Mouse (Mus musculus): Measurements from ENCODE around the gene Adamtsl1.

Gene Adamtsl1

DNA sequence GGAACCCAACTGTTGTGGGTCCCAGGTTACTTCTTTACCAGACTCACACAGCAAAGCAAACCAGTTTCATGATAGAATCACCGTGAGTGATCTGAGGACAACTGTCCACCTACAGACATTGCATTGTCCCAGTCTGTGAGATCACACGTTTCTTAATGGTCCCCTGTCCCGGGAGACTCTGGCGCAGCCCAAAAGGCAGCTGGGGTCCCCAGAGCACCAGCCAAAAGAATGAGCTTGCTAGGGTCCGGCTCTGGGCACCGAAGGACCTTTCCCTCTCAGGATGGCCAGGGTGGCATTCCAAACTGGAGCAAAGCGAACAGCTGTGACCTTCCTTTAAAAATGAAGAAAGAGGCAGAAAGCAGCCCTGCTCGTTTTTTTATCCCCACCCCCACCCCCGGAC, at the start of gene Adamtsl1:
Adamtsl1 (plus strand) TSS at position 381 of the 400 bp plus-strand sequence.
- DNase-seq, result no peak

DNA sequence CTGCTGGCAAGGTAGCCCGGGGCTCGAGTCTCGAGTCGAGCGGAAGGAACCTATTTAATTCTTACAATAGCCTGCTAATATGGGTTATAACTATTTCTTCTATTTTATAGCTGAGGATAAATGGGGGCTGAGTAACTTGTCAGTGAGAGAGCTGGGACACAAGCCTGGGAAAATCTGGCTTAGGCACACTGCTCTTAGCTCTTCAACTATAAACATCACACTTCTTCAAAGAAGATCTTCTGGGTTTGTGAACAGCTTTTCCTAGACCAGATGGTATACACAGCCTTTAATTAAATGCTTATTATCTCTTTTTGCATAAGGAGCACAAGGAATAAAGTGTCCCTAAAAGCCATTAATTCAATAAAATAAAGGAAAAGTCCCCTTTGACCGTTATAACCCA, 30.4 kb upstream of the Adamtsl1 start:
- no peak for DNase-seq

DNA sequence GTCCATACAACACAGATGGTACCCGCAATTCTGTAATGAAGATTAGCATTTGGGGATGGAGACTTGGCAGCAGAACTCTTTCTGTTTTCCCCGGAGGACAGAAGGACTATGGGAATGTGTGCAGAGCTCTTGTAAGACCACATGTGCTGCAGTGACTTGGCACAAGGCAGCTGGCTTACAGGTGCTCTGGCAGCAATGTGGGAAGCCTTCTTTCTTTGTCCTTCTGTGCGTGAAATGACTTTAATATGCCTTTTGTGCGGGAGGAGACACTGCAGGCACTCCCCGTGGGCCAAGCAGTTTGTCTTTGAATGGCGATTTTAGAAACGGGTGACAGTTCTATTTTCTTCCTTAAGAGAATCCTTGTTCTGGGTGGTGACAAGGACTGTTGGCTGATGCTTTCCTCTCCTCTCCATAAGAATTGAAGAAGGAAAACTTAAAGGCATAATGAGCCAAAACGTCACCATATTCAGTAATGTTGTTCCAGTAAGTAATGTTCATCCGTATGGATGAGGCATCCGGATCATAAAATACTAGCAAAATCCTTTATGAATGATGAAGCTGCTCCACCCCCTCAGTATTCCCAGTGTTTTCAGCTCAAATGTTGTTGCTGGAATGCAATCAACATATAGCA, 27.5 kb upstream of the Adamtsl1 start:
- no peak for DNase-seq

DNA sequence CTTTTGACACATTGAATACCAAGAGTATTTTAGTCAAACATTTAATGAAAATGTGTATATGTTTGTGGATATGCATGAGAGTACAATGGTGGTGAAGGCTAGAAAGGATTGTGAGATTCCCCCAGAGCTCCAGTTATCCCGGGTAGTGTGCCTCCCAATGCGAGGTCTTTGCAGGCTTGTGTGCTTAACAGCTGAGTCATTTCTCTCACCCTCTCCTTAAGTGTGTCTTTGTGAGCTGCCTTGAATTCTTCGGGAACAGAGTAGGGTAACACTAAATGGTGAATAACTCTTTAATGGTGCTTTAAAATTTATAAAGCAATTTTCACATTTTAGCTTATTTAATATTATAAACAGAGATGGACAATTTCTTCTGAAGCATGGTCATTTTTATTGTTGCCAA, 8.3 kb upstream of the Adamtsl1 start:
- no peak for DNase-seq

DNA sequence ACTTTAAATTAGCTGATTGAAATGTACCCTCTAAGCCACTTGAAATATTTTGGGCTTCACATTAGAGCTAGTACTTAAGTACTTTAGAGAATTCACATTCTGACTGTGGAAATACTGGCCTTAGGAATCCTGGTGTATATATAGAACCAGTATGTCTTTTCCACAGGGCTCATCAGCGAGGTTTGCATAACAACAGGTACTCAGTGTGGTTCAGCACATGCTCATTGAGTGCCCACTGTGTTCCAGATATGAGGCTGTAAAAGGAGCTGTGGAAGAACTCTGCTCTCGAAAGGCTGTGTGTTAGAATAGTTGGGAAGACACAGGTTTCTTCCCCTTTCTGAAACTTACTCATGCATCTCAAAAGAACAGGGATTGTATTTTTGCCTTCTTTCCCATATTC, 7.0 kb upstream of the Adamtsl1 start:
- no peak for DNase-seq

DNA sequence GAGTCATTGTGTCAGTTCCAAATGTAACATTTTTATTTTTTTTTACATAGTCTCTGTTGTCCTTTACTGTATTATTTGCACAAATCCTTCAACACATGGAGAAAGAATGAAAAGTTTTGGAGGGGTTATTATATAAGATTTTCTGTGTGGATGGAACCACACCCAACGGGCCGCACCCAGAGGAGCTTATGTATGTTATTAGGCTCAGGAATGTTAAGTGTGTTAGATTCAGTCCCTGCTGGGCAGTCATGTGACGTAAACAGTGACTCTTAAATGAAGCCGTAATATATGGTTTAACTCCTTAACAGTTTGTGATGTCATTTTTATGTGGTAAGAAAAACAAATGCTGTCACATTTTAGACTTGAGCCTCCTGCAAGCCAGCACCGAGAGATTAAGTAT, 6.5 kb upstream of the Adamtsl1 start:
- DNase-seq, result no peak

DNA sequence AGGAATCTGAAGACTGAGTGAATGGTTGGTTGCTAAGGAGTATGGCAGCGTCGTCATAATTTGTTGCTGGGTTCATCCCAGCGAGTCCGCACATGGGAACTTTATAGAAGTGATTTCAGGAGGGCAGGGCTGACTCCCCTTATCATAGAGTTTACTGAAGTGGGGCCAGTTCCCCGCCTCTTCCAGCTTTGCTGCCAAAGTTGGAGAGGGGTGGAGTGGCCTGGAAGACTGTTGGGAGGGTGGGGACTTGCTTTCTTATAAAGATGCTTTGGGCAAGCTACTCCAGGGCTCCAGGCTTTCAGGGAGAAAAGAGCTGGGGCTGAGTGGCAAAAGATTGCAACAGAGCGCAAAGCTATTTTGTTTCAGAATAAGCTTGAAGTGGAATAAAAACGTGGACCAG, 684 bp upstream of the Adamtsl1 start:
- no peak for DNase-seq

DNA sequence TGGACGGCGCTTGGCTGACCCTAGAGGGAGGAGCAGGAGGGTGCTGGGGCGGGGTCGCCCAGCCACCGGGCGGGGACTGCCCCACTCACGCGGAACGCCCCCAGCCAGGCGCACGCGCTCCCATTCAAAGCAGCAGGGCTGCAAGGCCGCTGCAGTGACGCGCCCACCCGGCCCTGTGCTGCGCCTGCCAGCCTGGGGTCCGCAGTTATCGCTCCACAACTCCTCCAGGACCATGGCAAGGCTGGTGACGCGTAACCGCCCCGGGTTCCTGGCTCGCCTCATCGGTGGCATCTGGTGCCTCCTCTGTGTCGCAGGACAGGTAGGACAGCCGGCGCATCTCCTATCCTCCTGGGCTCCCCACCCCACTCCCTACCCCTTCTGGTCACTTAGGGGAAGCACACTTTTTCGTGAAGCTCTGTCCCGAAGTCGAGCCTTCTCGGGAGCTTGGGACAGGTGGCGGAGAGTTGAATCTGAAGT, 271 bp downstream of the Adamtsl1 start:
- no peak for DNase-seq

DNA sequence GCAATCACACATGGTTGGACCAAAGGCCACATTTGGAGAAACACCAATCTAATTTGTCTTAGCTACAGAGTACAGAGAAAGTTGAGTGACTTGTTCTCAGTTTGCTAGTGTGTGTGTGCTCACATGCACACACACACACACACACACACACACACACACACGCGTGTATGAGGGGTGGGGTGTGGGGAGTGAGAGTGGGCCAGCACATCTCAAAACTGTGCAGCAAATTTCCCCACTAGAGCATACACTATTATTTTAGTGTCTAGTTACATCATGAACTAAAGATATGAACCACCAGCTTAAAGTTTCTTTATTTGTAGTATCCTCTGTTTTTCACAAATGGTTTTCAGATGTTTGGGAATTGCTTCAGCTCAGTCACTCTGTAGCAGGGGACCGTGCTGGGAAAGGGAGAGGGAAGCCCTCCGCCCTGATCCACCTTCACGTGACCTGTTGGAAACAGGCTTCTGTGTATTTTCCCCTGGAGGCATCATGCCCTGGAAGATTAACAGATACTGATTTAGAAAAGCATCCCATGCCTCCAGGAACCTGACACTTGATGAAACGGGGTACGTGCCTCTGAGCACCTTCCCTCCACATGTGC, 13.1 kb downstream of the Adamtsl1 start:
- DNase-seq, result no peak

DNA sequence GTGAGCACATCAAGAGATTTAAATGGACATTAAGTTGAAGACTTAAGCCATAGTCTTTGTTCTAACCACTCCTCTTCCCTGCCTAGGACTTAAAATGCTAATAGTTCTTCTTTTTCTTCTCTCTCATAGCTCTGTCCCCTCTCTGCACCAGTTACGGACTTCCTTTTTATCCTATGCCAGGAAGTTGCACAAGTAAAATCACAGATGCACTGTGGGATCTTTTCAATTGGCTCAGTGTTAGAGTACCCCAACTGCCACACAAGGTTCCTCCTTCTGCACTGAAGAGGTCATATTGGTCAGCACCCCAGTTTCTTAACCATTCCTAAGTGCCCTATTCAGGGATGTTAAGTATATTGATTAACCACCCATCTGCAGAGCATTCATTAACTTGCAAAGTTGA, 15.9 kb downstream of the Adamtsl1 start:
- no peak for DNase-seq

DNA sequence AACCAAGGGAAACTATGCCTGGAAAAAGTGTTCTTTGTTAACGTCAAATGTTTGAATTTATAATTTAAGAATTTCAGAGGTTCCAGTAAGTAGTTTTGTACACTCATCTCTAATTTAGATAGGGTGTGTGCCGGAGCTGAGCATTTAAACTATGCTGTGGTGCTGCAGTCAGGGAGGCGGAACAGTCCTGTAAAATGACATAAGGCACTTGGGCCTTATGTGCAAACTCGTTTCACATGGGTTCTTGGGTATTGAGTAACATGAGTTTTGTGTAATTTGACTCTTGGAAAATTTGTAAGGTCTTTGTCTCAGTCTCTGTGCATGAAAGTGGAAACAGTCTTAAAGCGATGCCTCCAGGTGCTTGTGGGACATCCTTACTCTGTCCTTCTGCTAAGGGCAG, 25.7 kb downstream of the Adamtsl1 start:
- DNase-seq, result no peak

DNA sequence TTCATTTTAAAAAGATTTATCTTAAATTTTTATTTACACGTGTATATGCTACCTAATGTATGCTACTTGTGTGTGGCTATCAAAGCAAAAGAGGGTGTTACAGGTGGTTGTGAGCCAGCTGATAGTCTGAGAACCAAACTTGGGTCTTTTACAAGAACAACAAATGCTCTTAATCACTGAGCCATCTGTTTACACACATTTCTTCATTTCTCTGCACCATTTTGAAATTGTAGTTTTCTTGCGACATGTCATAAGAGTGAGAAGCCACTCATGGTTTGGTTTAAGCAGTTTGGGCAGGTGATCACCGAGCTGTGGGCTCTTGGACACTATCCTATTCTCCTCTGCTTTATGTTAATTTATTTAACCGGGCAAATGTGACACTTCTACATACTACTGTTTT, 29.2 kb downstream of the Adamtsl1 start:
- DNase-seq, result no peak

DNA sequence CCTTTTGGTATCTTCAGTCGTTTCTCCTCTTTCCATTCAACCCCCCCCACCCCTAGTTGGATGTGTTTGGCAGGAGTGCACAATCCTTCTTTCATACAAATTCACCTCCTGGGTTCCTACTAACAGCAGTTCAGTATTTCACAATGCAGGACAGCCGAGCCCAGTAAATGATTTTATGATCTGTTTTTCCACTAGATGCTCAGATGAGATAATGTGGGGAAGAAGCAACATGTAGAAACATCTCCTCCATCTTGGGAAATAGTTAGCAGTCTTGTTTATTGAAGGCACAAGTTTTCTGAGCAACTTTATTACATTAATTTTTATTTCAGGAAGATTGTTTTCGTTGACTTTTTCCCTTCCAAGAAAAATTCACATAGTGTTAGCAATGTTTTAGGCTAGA, 40.7 kb downstream of the Adamtsl1 start:
- no peak for DNase-seq

DNA sequence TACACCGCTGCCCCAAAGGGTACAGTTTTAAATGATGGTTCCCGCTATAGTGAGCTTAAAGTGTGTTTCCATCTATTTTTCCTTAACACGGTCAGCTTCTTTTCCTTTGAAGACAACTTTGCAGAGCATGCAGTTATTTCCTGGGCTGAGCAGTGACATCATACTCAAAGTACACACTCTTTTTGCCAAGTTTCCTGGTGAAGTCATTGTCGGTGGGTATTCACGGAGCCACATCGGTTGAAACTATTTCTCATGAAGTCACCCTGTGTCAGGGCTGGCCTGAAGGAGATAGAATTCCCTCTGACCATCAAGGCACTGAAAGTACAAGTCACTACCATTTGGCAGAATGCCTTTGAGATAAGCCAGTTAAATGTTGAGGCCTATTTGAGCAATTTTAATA, 45.8 kb downstream of the Adamtsl1 start:
- no peak for DNase-seq

DNA sequence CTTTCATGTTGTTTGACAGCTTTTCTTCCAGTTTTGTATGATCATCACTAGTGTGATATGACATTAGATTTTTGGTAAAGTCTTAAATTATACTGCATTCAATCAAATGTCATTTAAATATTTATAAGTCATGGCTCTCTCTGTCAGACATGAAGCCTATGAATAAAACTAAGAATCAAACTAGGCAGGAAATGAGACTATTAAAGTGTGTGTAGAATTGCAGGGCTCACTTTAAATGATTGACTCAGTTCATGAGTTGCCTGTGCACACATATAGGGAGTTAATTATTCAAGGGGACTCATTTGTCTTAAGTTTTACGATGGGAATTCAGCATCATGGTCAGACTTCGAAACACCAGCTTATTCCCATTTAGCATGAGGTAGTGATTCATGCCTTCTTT, 71.5 kb downstream of the Adamtsl1 start:
- DNase-seq, result no peak

DNA sequence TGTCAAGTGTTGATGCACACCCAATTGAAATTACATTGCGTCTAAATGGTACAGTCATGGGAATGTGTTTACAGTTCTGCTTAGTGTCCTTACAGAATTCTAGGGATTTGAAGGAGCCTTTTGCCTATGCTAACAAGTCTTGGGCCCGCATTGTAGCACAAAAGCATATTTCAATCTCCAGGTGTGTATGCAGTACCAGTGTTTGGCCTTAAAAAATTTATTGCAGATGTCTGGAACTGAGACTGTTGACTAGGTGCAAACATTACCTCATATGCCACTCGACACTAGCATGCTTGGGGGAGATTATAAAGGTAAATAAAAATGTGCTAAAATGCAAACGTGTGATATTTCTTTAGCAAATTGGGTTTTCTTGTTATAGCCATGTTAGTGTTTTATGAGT, 75.0 kb downstream of the Adamtsl1 start:
- no peak for DNase-seq

DNA sequence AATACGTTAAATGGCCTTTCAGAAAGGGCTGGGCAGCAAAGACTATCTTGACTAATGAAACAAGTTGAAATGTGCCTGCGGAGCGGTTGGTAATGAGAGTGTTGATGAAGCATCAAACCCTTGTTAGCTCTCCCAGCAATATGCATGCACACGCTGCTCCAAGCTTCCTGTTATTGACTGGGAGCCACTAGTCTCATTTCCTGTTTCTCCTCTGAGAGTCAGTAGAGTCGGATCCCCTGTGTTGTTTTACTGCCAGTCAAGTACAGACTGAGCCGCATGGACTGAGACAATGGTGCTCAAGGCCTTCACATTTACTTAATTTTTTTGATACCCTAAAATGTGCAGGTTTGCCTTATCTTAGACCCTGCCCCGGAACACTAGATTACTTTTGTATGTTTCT, 77.1 kb downstream of the Adamtsl1 start:
- DNase-seq, result no peak

DNA sequence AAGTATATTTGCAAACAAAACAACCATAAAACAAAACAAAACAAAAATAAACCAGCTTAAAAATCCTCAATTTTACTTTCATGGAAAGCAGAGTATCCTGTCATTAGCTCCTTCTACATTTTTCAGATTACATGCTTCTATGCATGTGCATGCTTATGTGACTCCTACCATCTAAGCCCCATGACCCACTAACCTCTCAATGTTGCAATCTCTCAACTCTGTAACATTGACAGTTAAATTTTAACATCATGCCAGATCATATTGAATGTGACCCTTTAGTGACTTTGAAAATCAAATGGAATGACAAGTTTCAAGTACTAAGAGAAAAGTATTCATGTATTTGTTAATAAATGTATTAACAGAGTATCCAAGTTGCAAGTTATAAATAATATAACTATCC, 80.2 kb downstream of the Adamtsl1 start:
- DNase-seq, result no peak

DNA sequence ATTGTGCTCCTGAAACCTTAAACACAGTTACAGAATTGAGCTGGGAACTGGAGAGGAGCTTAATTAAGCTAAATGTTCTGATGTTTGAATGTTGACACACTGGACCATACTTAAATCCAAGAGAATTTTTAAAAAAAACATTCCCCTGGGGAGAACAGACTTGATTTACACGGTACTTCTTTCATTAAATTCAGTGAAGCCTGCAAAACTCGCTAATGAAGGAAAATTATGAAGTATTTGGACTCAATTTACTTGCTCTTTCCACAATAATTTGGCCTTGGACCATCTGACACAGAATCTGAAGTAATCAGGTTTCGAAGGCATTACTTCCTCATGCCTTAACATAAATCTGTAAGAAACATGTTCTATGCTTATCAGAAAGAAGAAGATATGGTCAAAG, 99.4 kb downstream of the Adamtsl1 start:
- DNase-seq, result no peak

DNA sequence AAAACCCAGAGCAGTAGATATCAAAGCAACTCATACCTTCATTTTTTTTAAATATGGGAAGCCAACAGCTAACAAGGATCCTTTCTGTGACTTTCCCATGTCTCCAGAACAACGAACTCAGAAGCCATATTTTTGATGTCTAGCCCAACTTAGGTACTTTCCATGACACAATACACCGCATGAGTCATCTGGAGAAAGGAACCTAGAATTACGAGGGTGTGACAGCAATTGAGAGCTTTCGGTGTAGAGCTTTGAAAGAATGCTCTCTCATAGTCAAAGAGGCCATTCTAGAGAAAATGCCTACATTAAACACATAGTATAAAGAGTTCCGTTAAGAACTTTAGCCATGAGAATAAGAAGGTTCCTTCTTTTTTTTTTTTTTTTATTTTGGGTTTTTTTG, 104.8 kb downstream of the Adamtsl1 start:
- DNase-seq, result no peak

DNA sequence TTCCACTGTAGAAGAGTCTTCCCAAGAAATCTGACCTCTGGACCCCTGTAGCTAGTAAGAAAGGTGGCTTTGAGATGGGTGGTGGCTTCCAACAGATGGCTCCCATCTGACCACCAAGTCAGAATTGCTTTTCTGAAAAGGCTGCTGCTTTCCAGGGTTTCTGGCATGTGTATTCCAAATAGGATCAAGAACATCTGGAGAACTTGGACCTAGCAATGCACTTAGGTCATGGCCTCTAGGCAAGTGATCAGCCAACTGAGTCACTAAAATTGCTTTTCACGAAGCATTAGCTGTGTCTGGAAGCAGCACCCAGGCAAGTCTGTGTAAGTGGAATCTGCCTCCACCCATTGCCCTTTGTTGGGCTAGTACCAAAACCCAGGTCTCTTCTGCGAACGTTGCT, 105.3 kb downstream of the Adamtsl1 start:
- DNase-seq, result no peak

DNA sequence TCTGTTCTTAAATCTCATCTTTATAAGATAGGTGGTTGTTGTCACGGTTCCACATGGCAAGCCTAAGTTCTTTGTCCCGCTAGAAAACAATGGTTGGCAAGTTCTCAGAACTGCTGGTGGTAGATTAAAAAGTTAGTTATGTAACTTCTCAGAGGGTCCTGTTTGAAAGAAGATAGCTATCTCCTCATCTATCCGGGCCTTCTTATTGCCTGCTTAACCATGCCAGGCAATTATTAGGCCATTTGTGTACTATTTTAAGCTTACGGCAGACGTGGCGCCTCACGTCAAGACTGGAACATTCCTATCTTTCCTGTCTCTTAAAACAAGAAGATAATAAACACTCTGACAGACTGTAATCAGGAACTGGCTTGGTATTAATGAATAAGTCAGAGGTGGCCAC, 115.4 kb downstream of the Adamtsl1 start:
- DNase-seq, result no peak

DNA sequence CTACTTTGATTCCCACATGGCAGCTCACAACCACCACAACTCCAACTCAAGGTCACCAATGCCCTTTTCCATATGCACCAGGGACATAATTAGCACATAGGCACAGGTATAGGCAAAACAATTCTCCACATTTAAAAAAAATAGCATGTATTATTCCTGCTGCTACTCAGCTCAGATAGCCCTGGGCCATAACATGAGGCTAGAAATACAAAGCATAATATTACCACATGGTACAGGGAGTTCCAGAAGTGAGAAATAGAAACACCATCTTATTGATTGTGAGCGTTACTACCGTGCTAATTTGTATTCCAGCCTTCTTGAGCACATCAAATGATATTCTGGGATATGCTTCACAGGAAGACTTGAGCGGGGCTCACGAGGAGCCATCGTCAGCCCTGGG, 155.3 kb downstream of the Adamtsl1 start:
- no peak for DNase-seq

DNA sequence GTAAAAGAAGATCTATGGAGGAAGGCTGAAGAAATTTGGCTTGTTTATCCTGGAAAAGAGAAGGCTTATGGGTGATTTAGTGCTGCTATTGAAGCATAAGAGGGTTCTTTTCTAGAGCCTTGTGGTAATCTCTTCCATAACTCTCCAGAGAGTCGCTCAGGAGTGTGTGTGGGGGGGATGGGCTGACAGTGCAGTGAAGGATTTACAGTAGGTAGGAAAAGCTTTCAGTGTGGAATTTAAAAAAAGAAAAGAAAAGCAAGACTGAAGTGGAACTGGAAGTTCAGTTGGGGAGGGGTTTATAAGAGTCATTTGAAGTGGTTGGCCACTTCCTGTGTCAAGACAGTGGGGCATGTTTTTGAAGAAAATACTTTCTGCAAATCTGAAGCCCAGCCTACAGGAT, 155.8 kb downstream of the Adamtsl1 start:
- DNase-seq, result no peak

DNA sequence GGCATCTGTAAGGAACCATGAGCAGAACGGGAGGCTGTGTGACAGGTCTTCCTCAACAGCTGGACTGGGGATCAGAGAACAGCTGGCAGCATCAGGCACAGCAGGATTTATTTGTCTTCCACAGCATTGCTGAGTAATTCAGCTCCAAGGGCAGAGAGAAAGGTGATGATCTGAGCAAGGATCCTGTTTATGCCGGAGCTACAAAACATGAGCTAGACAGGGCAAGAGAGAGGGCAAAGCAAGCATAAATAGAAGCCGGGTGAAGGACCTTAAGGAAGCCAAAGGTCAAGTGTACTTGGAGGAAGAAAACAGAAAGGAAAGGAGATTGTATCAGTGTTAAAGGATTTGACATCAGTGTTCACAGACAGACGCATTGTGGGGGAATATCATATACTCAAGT, 158.3 kb downstream of the Adamtsl1 start:
- no peak for DNase-seq
